Mouse (Mus musculus) spleen, adult 2 months (tissue): ENCODE measurements around the gene Rab33a. TPM values are rescaled to one million over a fixed set of nuclear protein-coding genes. Genes with fewer than 3 reads are reported as not detected.

Experiments used
- DNase-seq, 2 experiments: peaks; one replicate each; pipeline versions ENCODE4 v3.0.0 to v3.0.0-alpha.2; 2012 to 2021; ENCODE audit warnings: low spot score in 2 of 2, low read depth in 1 of 2
- H3K27ac ChIP-seq: fragments of 200-500 bp; 2 replicates; pipeline ENCODE4 v1.5.1; 2012; ENCODE audit warnings: low read length, inconsistent platforms; ENCODE audit not compliant: insufficient read depth
- H3K27me3 ChIP-seq: fragments of 200-500 bp; 2 replicates; pipeline ENCODE4 v1.6.1; 2012; ENCODE audit warnings: mild to moderate bottlenecking, moderate library complexity, low read length, inconsistent platforms; ENCODE audit not compliant: control insufficient read depth, insufficient read depth
- H3K36me3 ChIP-seq: fragments of 200-500 bp; 2 replicates; pipeline ENCODE4 v1.6.1; 2012; ENCODE audit warnings: mild to moderate bottlenecking, low read length, inconsistent platforms; ENCODE audit not compliant: control insufficient read depth, insufficient read depth
- H3K4me1 ChIP-seq: fragments of 200-500 bp; 2 replicates; pipeline ENCODE4 v1.6.1; 2011; ENCODE audit warnings: inconsistent platforms; ENCODE audit not compliant: control insufficient read depth, insufficient read depth, insufficient read length
- H3K4me3 ChIP-seq: fragments of 200-500 bp; 2 replicates; pipeline ENCODE4 v1.5.1; 2011; ENCODE audit warnings: mild to moderate bottlenecking, inconsistent platforms; ENCODE audit not compliant: insufficient read depth, insufficient read length; ENCODE audit errors: extremely low read depth
- CTCF ChIP-seq: fragments of 200-500 bp; IDR thresholded peaks from 2 replicates; pipeline ENCODE4 v1.5.1; 2011; ENCODE audit warnings: mild to moderate bottlenecking, inconsistent platforms; ENCODE audit not compliant: insufficient read depth, insufficient read length, insufficient replicate concordance; ENCODE audit errors: extremely low read depth
- POLR2A ChIP-seq: fragments of 200-500 bp; IDR thresholded peaks from 2 replicates; pipeline ENCODE4 v1.6.1; 2011; ENCODE audit warnings: low read depth, low read length, inconsistent platforms
- WGBS: fragments of 180-500 bp; shearing (Covaris S2); methylation state at CpG from one replicate; pipeline ENCODE4 v1.1.7; 2018; 5-methylcytosine and 5-hydroxymethylcytosine counted together
- polyA plus RNA-seq: library from polyadenylated mRNA; depleted of rRNA; stranded (reverse); fragments of >200 nt; gene quantifications from 2 replicates; pipeline ENCODE4 v1.2.3, GENCODE M21; 2012

Gene Rab33a
- polyA plus RNA-seq, 1 experiment: 0.07 TPM

GRCm38 (mm10) chrX:48518211-48518807, 776 bp upstream of the Rab33a start:
- Histone ChIP-seq H3K36me3 (no peaks in the 10 kb centered on the region), H3K4me1 (no peaks in the 10 kb centered on the region), H3K4me3 (peak overlapping the region; percentile 4; the same call in 1 of the 2 replicates), H3K27ac (no peak overlapping the region), H3K27me3 (no peaks in the 10 kb centered on the region)
- DNase-seq: no peak
- 52% methylated on average over 15 of the region's 15 CpGs for WGBS
- TF ChIP-seq POLR2A: no peak
- no peak for TF ChIP-seq CTCF

- Histone ChIP-seq H3K27me3 (no peaks in the 10 kb centered on the region), H3K4me3 (peak overlapping the region; percentile 42; the same call in 1 of the 2 replicates), H3K4me1 (no peaks in the 10 kb centered on the region), H3K36me3 (no peaks in the 10 kb centered on the region), H3K27ac (no peak overlapping the region)
- 41% methylated on average over 20 of the region's 20 CpGs for WGBS
- DNase-seq: no peak
- TF ChIP-seq CTCF: no peak
- TF ChIP-seq POLR2A: no peak
Measured at GRCm38 (mm10) chrX:48519549-48520085, 532 bp downstream of the Rab33a start.

GRCm38 (mm10) chrX:48521651-48522050, 2.6 kb downstream of the Rab33a start:
- Histone ChIP-seq H3K27ac (no peak overlapping the region), H3K4me1 (no peaks in the 10 kb centered on the region), H3K27me3 (no peaks in the 10 kb centered on the region), H3K36me3 (no peaks in the 10 kb centered on the region), H3K4me3 (no peak overlapping the region)
- WGBS: 86% methylated on average over 3 of the region's 3 CpGs
- no peak for DNase-seq
- no peak for TF ChIP-seq POLR2A
- no peak for TF ChIP-seq CTCF

GRCm38 (mm10) chrX:48523512-48523911, 4.4 kb downstream of the Rab33a start:
- H3K4me3 ChIP-seq: no peak overlapping the region
- no peak overlapping the region for H3K27ac ChIP-seq
- no peaks in the 10 kb centered on the region for H3K36me3 ChIP-seq
- no peak for DNase-seq
- WGBS: 60% methylated on average over 3 of the region's 3 CpGs
- no peaks in the 10 kb centered on the region for H3K27me3 ChIP-seq
- no peaks in the 10 kb centered on the region for H3K4me1 ChIP-seq
- TF ChIP-seq POLR2A: no peak
- no peak for TF ChIP-seq CTCF

- no peaks in the 10 kb centered on the region for H3K36me3 ChIP-seq
- WGBS: 80% methylated on average over 1 of the region's 1 CpGs
- no peak for DNase-seq
- H3K27ac ChIP-seq: no peak overlapping the region
- no peak overlapping the region for H3K4me3 ChIP-seq
- no peaks in the 10 kb centered on the region for H3K27me3 ChIP-seq
- H3K4me1 ChIP-seq: no peaks in the 10 kb centered on the region
- TF ChIP-seq CTCF: no peak
- no peak for TF ChIP-seq POLR2A
Measured at GRCm38 (mm10) chrX:48525332-48525731, 6.2 kb downstream of the Rab33a start.

GRCm38 (mm10) chrX:48525866-48526265, 6.8 kb downstream of the Rab33a start:
- Histone ChIP-seq H3K36me3 (no peaks in the 10 kb centered on the region), H3K4me3 (no peak overlapping the region), H3K4me1 (no peaks in the 10 kb centered on the region), H3K27ac (no peak overlapping the region), H3K27me3 (no peaks in the 10 kb centered on the region)
- WGBS: 76% methylated on average over 8 of the region's 8 CpGs
- no peak for DNase-seq
- TF ChIP-seq CTCF (no peak), POLR2A (no peak)

- DNase-seq: no peak
- H3K27me3 ChIP-seq: no peaks in the 10 kb centered on the region
- no peak overlapping the region for H3K4me3 ChIP-seq
- TF ChIP-seq POLR2A: no peak
- TF ChIP-seq CTCF: no peak
- no peaks in the 10 kb centered on the region for H3K4me1 ChIP-seq
- no peaks in the 10 kb centered on the region for H3K36me3 ChIP-seq
- H3K27ac ChIP-seq: no peak overlapping the region
- 33% methylated on average over 3 of the region's 3 CpGs for WGBS
Measured at GRCm38 (mm10) chrX:48526435-48526834, 7.3 kb downstream of the Rab33a start.
